Mouse (Mus musculus): ENCODE measurements at regions not wholly inside any gene's neighbourhood (a gene's known extent, or its start where the extent isn't known, plus 50 kb on each side); places are given as distances from the start of the nearest gene placed in this dataset.
A peak's percentile ranks its signal among the peaks of the same experiment; 100 is the strongest.
"Not testable (repeated sequence)": the region's sequence is repeated elsewhere in the genome, so short reads cannot be mapped to it uniquely, and the experiment has no call there.

DNA sequence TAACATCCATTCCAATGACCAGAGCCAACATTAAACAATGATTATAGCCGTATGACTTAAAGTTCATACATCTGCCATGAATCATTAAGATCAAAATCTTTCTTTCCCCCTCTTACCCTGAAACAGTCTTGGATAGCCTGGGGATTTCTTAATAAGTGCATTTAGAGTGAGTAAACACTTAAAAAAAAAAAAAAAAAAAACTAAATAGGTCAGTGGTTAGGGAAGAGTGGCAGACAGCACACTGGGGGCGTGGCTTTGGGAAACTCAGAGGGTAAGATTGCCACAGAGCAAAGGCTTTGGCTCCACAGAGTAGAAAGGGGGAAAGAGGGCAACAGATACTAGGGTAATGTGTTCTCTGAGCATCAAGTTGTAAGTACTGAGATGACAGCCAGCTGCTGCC is 382.3 kb downstream of the 1190002N15Rik start:
- no peak for DNase-seq (ENCODE audit: extremely low spot score in 1 of 2, low spot score in 1 of 2)

DNA sequence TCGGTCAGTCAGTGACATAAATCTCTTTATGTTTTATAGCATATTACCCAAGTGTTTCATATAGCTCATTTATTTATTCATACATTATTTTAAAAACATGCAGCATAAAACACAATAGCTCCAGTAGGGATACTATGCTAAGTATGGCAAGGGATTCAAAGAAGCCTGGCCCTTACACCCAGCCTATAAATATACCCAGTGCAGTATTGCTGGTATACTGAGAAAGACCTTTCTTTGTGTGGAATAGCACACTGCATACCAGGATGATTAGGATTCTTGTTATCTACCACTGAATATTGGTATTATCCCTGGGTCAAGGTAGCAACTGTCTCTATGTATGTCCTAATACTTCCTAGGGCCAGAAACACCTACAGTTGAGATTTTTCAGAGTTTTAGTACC is 389.4 kb downstream of the 1190002N15Rik start:
- DNase-seq (ENCODE audit: extremely low spot score in 1 of 2, low spot score in 1 of 2) = no peak

DNA sequence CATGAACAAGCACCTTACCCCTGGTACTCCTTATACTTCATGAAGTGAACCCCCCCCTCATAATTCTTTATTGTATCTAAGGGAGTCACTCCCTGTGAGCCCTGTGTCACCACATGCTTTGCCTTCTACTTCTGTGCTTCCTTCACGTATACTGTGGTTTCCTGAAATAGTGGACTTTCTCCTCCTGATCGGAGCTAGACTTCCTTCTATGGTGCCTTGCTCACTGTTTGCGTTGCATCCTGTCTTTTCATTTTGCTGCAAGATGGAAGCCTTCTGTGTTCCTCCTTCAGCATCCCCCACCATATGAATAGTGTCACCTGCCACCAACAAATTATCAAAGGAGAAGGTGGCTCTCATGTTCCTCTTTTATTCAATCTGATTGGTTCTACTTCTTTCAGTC is 391.1 kb downstream of the 1190002N15Rik start:
- no peak for DNase-seq (ENCODE audit: extremely low spot score in 1 of 2, low spot score in 1 of 2)

DNA sequence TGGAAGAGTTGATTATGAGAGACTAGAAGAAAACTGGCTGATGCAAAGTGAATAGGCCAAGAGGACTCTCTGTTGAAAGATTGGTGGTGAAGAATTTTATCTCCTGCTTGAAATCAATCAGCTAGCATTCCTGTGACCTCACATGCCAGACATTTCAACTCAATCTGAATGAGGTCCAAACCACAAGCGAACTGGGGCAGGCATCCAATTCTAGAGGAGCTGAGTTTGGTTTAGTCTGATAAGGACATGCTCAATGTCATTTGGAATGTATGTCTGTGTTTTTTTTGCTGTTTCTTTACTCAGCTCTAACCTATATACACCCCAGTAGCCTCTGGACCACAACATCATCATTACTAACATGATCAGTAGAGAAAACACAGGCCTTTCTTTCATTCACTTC is 401.4 kb downstream of the 1190002N15Rik start:
- DNase-seq (ENCODE audit: extremely low spot score in 1 of 2, low spot score in 1 of 2) = no peak

DNA sequence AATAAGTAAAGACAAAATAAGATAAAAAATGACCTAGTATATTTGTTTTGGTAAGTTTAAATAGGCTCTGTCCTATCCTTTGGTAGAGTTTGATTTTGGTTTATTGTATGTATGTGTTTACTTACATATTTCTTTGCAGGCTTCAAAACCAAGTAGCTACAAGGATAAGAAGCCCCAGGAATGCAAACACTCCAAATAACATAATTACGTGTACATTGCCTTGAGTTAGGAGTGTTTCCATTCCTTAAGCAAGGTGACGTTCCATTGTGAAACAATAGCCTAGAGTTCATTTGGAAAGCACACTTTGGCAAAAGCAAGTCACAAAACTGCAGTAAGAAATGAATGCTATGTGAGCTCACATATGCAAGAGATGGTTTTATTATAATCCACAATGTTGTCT is 404.2 kb downstream of the 1190002N15Rik start:
- no peak for DNase-seq (ENCODE audit: extremely low spot score in 1 of 2, low spot score in 1 of 2)

DNA sequence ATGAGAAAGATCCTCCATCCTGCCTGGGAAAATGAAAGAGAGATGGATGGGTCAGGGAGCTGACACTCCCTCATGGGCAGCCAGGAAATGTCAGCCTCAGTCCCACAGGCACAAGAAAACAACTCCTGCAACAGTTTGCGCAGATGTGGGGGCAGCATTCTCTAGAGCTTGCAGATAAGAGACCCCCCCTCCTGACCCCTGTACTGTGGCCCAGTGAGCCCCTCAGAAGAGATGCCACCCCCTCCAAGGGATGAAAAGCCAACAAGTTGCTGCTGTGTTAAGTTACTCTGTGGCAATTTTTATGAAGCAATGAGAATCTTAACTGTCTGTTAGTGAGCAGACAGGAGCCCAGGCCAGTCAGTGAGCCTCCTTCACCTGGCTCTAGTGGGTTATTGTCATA is 406.5 kb downstream of the 1190002N15Rik start:
- DNase-seq (ENCODE audit: extremely low spot score in 1 of 2, low spot score in 1 of 2) = no peak

DNA sequence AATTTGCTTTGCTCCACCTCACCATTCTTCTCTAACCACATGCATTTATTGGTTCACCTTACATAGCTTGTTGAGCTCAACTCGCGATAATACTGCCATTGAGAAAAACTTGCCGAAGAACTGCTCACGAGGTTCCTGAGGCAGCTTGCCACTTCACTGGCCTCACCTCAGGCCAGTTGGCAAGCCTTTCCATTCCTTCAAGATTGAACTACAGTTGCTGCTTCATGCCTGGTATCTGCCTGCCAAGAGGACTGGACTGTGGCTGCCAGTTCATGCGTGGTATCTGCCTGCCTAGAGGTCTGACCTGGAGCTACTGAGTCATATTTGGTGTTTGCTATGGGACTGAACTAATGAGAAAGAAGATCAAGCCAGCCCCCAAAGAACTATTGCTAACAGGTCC is 420.9 kb downstream of the 1190002N15Rik start:
- no peak for DNase-seq (ENCODE audit: extremely low spot score in 1 of 2, low spot score in 1 of 2)

DNA sequence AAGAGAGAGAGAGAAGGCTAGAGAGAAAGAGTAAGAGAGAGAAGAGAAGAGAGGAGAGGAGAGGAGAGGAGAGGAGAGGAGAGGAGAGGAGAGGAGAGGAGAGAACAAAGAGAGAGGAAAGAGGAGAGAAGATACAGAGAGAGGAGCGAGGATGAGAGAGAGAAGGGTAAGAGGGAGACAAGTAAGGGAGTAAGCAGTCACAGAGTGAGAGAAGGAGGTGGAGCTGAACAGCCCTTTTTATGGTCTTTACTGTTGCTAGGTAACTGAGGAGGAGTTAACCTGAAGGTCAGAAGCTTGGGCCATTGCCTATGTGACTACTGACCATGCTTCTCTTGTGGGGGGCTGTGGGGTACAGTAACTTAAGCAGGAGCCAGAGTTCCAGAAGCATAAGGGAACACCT is 430.2 kb downstream of the 1190002N15Rik start:
- DNase-seq (ENCODE audit: extremely low spot score in 1 of 2, low spot score in 1 of 2) = not testable (repeated sequence)

DNA sequence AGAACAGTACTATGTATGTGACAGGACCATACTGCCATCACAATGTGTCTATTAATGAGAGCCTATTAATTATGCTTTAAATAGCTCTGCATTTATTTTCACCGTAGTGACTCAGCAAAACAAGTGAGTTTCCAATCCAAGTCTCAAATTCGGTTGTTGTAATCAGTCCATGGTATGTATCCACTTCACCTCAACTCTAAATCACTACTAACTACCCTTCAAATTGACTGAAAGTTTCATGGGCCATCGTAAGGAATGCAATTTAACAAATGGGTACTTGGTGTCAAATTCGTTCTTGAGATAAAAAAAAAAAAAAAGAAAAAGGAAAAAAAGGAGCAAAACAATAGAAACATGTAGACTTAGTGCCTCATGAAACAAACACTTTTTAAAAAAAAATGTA is 433.2 kb downstream of the 1190002N15Rik start:
- no peak for DNase-seq (ENCODE audit: extremely low spot score in 1 of 2, low spot score in 1 of 2)

DNA sequence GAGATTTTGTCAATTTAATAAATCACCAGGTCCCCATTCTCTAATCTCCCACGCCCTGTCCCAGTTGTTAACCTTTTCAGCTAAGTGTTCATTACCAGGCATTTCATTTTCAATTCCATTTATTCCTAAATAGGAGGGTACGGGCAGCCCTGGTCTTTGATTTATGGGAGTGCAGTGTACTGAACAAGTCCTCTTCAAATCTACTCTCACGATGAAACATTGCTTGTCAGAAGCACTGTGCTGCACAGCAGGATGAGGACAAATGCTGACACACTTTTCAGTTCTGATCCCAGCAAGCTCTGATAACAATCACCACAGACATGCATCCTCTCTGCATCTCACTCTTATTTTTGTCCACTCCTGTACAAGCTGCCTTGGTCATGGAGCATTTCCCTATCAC is 435.9 kb downstream of the 1190002N15Rik start:
- DNase-seq (ENCODE audit: extremely low spot score in 1 of 2, low spot score in 1 of 2) = no peak

DNA sequence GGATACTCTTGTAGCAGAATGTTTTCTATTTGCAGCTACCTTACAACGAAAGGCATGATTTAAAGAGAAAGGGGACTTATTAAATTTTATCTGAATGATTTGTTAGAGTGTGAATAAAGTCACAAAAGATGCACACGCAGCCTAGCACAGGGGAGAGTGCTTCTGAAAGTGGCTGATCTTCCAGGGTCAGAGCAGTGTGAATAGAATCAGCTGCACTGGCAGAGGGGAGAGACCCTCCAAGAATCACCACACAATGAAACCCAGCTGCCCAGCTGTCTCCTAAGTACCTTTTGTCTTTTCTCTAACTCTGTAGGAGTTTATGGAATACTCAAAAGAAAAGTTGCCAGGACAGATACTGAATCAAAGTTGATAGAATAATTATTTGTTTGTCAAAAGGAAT is 443.1 kb downstream of the 1190002N15Rik start:
- DNase-seq (ENCODE audit: extremely low spot score in 1 of 2, low spot score in 1 of 2) = no peak

DNA sequence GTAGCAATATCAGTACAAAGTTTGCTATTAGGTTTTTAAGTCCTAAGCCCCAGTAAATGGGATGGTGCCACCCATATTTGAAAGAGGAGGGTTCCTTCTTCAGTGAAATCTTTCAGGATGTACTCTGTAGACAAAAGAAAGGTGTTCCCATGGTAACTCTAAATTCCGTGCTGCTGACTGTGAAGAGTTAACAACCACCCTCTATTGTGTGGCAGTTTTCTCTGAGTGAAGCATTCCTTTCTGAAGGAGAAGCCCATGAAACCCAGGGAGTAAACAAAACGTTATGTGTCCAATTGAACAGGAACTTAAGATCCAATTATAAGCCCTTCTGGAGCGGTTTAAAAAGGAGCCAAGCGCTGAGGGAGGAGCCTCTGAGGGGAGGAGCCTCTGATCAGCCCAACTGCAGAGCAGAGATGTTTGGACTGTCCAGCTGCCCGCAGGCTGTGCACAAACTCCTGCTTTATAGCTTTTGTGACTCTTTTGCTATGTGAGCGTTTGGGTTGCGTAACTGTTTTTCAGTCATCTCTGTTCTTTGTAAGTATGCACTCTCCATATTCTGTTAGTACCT is 446.1 kb downstream of the 1190002N15Rik start:
- no peak for DNase-seq (ENCODE audit: extremely low spot score in 1 of 2, low spot score in 1 of 2)

DNA sequence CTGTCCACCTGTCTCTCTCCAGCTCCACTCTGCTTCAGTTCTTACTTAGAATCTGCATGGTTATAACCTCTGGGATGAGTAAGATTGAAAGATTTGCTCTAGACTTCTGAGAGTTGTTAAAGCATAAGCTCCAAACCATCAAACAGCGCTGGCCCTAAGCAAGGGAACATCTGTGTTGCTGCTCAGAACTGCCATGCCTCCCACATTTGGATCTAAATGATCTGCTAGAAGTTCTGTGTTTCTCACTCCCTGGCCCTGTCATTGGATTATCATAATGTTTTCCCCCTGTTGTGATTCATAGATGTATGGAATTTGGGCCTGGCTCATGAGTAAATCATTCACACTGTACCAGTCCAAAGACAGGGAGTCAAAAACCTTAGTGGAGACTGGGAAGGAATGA is 448.1 kb downstream of the 1190002N15Rik start:
- DNase-seq (ENCODE audit: extremely low spot score in 1 of 2, low spot score in 1 of 2) = peak in 1 of 2 experiments; percentile 23

DNA sequence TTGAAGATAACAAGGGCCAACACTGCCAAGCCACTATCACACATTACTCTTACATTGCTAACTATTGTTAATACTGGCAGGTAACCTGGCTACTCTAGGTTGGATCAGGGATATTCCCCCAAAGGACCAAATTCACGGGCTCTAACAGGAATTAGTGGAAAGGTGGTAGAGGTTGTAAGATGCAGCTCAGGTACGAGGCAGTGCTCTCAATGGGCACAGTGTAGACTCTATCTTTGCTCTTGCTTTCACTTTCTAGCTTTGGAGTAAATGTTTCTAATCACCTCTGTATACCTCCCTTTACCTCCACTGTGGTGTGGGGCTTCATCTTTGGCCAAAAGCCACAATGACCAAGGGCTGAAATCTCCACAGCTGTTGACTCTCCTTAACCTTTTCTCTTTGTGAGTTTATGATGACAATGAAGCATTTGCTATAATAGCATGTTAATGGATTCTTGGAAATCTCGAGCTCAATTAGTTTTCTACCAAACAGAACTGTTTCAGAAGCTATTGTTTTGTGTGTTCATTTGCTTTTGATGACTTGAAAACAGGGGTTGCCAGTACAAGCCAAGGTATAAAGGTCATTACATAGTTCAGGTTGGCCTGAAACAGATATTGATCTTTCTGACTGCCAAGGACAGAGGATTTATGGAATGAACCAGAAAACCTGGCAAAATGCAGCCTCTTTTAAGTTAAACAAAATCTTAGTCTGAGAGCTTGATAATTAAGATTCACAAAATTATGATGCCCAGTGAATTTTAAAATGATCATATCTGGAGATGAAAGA is 454.1 kb downstream of the 1190002N15Rik start:
- no peak for DNase-seq (ENCODE audit: extremely low spot score in 1 of 2, low spot score in 1 of 2)

DNA sequence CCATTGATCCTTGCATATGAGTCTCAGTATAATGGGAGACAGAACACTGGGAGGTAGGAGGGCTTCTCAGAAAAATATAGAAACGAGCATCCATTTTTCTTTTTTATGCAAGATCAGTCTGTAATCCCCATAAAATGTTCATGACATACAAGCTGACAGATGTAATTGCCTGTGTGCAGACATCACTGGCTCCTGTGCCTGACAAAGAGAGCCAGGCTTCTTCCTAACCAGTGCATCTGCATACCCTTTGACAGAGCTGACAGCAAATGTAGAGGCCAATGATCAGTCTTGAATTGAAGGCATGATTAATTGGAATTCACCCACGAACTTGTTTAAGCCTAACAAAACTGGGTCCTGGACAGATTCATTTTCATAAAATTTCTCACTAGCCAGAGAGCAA is 463.0 kb downstream of the 1190002N15Rik start:
- DNase-seq (ENCODE audit: extremely low spot score in 1 of 2, low spot score in 1 of 2) = no peak

DNA sequence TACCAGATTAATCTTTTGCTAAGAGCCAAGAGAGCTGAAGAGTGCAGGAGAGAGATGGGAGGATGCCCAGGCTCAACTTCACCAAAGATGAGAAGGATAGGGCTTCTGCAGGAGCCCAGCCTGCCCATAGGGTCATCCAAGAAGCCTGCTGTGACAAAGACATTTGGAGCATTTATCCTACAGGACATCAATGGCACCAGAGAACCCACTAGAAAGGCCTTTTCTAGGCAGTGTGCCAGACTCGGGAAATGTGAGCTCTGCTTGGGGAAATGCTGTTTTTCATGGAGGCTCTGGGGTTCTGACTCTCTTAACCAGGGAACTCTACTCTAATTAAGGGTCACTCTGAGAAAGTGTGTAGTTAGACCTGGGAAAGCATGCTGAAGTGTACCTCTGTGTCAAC is 470.8 kb downstream of the 1190002N15Rik start:
- no peak for DNase-seq (ENCODE audit: extremely low spot score in 1 of 2, low spot score in 1 of 2)

DNA sequence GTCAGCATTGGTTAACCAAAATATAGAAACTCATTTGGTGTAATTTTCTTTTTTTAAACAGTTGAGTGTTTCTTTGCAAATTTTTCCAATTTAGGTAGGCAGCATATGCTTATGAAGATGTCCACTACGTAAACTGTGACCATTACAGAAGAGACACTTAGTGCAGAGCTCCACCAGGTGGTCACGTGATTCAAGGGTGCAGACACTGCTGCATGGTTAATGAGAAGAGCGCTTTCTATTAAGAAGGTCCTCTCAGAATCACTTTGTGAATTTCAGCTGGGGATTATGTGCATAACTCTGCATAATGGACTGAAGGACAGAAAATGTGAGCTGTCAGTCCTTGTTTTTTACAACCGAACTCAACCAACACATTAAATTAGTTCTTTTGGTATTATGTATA is 484.7 kb downstream of the 1190002N15Rik start:
- DNase-seq (ENCODE audit: extremely low spot score in 1 of 2, low spot score in 1 of 2) = no peak

DNA sequence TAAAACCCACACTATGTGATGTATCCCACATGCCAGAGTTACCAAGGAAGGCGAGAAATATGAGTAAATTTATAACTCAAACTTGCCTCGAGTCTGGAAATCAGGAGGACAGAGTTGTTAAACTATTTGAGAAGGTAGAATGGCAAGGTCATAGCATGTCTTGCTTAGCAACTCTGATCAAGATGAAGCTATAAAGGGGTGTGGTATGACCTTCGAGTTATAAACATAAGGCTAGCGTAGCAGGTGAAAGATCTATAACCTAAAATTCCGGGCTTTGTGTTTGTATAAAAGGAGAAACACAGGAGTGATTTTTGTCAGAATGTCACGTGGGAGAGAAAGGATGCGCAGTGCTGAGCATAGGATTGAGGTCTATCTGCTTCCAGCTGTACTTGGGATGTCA is 490.0 kb downstream of the 1190002N15Rik start:
- DNase-seq (ENCODE audit: extremely low spot score in 1 of 2, low spot score in 1 of 2) = no peak

DNA sequence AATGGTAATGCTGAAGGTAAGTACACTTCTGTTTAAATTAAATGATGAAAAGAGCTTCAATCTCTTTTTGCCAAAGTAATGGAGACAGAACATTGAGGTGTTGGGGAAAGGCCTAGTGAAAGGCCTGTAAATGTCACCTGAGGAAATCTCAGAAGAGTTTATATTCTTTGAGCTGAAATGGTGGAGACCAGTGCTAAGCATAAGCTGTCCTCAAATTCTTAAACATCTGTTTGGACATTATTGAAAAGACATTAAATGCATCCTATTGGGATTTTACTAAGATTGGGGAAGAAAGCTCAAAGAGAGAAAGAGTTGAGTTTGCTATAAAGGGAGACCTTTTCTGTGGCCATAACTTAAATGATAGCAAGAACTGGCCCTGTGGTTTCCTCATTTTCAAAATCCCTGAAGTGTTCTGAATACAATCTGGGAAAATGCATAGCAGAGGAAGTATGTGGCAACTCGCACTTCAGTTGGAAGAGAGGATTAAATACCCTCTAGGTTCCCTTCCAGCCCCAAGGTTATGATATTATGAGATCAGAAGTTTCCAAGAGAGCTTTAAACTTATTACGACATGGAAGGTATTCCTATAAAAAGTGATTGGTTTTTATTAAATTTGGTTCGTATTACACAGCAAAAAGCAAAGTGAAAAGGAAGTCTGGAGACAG is 492.3 kb downstream of the 1190002N15Rik start:
- DNase-seq (ENCODE audit: extremely low spot score in 1 of 2, low spot score in 1 of 2) = no peak

DNA sequence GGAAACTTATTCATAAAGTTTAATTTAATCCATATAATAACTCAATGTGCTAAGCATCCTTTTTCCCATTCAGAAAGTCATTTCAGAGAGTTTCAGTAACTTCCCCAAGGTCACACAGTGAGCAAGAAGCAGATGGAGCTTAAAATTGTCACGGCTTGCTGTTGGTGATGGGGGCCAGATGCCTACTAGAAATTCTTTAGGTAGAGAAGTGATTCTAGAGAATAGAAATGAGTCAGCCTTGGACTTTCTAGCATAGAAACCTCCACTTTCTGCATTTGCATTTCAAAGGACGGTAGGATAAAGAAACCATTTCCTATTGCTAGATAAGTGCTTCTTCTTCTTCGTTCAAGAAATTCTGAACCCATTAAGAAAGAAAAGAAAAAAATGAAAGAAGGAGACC is 514.1 kb downstream of the 1190002N15Rik start:
- DNase-seq (ENCODE audit: extremely low spot score in 1 of 2, low spot score in 1 of 2) = peak; percentile 2 to 45

DNA sequence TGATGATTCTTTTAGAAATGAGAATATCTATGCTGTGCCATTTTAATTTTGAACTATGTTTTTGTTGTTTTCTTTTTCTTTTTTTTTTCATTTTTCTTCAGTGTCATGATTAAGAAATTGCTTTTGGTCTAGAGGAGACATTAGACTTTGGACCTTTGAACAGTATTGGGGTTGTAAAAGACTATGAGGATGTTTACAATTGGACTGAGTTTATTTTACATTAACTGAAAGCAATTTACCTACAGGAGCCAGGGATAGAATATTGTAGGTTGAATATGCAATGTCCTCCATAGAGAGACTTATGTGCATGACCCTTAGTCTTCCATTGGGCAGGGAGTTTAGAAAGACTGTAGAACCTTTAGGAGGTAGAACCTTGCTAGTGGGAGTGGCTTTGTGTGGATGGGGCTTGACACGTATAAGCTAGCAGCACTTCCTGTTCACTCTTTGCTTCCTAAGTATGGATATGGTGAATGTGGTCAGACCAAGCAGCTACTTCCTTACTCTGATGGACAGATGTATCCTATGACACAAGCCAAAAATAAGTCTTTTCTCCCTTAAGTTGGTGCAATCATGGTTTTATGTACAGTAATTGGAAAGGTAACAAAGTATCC is 516.5 kb downstream of the 1190002N15Rik start:
- DNase-seq (ENCODE audit: extremely low spot score in 1 of 2, low spot score in 1 of 2) = no peak

All from frontal cortex, adult 2 months (tissue).